Mouse (Mus musculus) liver, embryonic 12.5 days (tissue): ENCODE data around the gene Atl2. TPM values are rescaled to one million over a fixed set of nuclear protein-coding genes. Genes with fewer than 3 reads are reported as not detected.

Experiments
- ATAC-seq: fragments of 200-750 bp; cut with Nextera tagmentation; 2 replicates; pipeline ENCODE4 v1.8.0; 2017; ENCODE audit warnings: moderate number of reproducible peaks, mild to moderate bottlenecking, moderate library complexity
- H3K27ac ChIP-seq: fragments of 300-500 bp; sonication (generic); 2 replicates; pipeline ENCODE4 v1.5.1; 2016; ENCODE audit warnings: mild to moderate bottlenecking
- H3K27me3 ChIP-seq: fragments of 300-500 bp; sonication (generic); replicated peaks from 2 replicates; pipeline ENCODE4 v1.6.1; 2016; ENCODE audit warnings: mild to moderate bottlenecking, moderate library complexity
- H3K36me3 ChIP-seq: fragments of 300-500 bp; sonication (generic); 2 replicates; pipeline ENCODE4 v1.6.1; 2016; ENCODE audit warnings: mild to moderate bottlenecking, moderate library complexity
- H3K4me1 ChIP-seq: fragments of 300-500 bp; sonication (generic); 2 replicates; pipeline ENCODE4 v1.6.1; 2016
- H3K4me2 ChIP-seq: fragments of 300-500 bp; sonication (generic); 2 replicates; pipeline ENCODE4 v1.6.1; 2016; ENCODE audit warnings: mild to moderate bottlenecking, moderate library complexity
- H3K4me3 ChIP-seq: fragments of 300-500 bp; sonication (generic); 2 replicates; pipeline ENCODE4 v1.5.1; 2016; ENCODE audit warnings: mild to moderate bottlenecking, moderate library complexity
- H3K9ac ChIP-seq: fragments of 300-500 bp; sonication (generic); 2 replicates; pipeline ENCODE4 v1.6.1; 2016; ENCODE audit warnings: mild to moderate bottlenecking, moderate library complexity
- H3K9me3 ChIP-seq: fragments of 300-500 bp; sonication (generic); replicated peaks from 2 replicates; pipeline ENCODE4 v1.6.1; 2016; ENCODE audit warnings: mild to moderate bottlenecking, moderate library complexity
- WGBS: fragments of 180-500 bp; shearing (Covaris S2); methylation state at CpG from one replicate; pipeline ENCODE4 v1.1.7; 2016; ENCODE audit not compliant: insufficient replicate concordance; 5-methylcytosine and 5-hydroxymethylcytosine counted together
- polyA plus RNA-seq: library from polyadenylated mRNA; unstranded; fragments of >200 nt; fragmentation: Nextera tagmentation; extraction: Ambion mirVana; gene quantifications from 2 replicates; pipeline ENCODE4 v1.2.1, GENCODE M21; 2016

Gene Atl2
- polyA plus RNA-seq, 1 experiment from 2014 or later, result 42.1 TPM

GRCm38 (mm10) chr17:79919566-79920350, 23.8 kb upstream of the Atl2 start:
- peaks cover 44% of the 10 kb centered on the region for H3K4me1 ChIP-seq
- H3K9me3 ChIP-seq, result no peaks in the 10 kb centered on the region
- no peak overlapping the region for H3K4me3 ChIP-seq
- 71% methylated on average over 15 of the region's 15 CpGs for WGBS
- no peaks in the 10 kb centered on the region for H3K27me3 ChIP-seq
- no peak overlapping the region for H3K9ac ChIP-seq
- H3K36me3 ChIP-seq, result no peaks in the 10 kb centered on the region
- H3K27ac ChIP-seq, result no peak overlapping the region
- H3K4me2 ChIP-seq, result no peak overlapping the region
- ATAC-seq, result no peak

DNA sequence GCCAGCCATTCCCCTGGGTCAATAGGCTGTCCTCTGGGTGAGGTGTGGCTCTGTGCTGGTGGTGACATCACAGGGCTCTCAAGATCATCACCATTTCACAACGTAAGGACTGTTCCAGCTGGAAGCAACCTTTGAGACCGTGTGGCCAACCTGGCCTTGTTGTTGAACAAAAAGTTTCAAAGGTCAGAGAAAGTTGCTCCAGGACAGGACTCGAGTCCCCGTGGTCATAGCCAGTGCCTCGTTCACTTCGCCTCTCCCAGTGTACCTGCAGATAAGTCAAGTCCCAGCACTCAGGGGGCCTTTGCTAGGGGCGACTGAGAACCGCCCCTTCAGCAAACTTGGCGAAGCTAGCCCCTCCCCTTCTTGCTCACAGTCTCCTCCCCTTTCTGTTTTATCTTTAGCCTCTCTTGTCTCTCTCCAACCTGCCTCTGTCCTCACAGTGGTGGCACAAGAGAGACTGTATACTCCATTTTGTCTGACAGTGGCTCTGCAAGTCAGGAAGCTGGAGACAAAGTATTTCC, 22.6 kb upstream of the Atl2 start:
- peaks cover 38% of the 10 kb centered on the region for H3K4me1 ChIP-seq
- H3K9ac ChIP-seq, result peak overlapping the region; percentile 42
- no peaks in the 10 kb centered on the region for H3K36me3 ChIP-seq
- ATAC-seq, result peak; percentile 96
- H3K4me2 ChIP-seq, result peak overlapping the region; percentile 64
- WGBS, result 14% methylated on average over 9 of the region's 9 CpGs
- peak overlapping the region; percentile 34 for H3K4me3 ChIP-seq
- no peaks in the 10 kb centered on the region for H3K27me3 ChIP-seq
- peak overlapping the region; percentile 77 for H3K27ac ChIP-seq
- no peaks in the 10 kb centered on the region for H3K9me3 ChIP-seq

DNA sequence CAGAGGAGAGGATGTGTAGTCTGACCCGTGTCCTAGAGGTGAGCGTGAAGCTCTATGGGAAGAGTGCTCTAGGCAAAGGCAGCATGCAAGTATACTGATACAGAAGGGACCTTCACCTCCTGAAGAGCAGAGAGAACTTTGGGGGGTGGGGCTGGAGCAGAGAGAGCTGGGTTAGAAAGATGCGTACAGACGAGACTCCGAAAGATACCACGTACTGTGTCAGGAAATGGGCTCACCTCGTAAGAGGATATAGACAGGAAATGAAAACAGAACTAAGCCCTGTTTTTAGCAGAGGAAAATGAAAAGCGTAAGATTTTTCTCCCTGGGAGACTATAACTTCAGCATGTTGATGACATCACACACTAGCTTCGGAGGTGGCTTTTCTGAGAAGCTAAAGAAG, 21.1 kb upstream of the Atl2 start:
- ATAC-seq, result no peak
- no peaks in the 10 kb centered on the region for H3K36me3 ChIP-seq
- H3K4me1 ChIP-seq, result peaks cover 44% of the 10 kb centered on the region
- H3K4me2 ChIP-seq, result peak overlapping the region; percentile 8; the same call in 1 of the 2 replicates
- H3K9ac ChIP-seq, result no peak overlapping the region
- no peak overlapping the region for H3K27ac ChIP-seq
- no peaks in the 10 kb centered on the region for H3K9me3 ChIP-seq
- H3K27me3 ChIP-seq, result no peaks in the 10 kb centered on the region
- 41% methylated on average over 9 of the region's 9 CpGs for WGBS
- no peak overlapping the region for H3K4me3 ChIP-seq

GRCm38 (mm10) chr17:79912174-79912573, 16.3 kb upstream of the Atl2 start:
- peak overlapping the region; percentile 33; the same call in 1 of the 2 replicates for H3K4me2 ChIP-seq
- WGBS, result 17% methylated on average over 2 of the region's 2 CpGs
- no peak overlapping the region for H3K4me3 ChIP-seq
- no peaks in the 10 kb centered on the region for H3K9me3 ChIP-seq
- no peaks in the 10 kb centered on the region for H3K36me3 ChIP-seq
- no peak overlapping the region; the same call in 1 of the 2 replicates for H3K9ac ChIP-seq
- H3K4me1 ChIP-seq, result peaks cover 35% of the 10 kb centered on the region
- ATAC-seq, result peak; percentile 67
- H3K27me3 ChIP-seq, result no peaks in the 10 kb centered on the region
- peak overlapping the region; percentile 37; the same call in 1 of the 2 replicates for H3K27ac ChIP-seq

DNA sequence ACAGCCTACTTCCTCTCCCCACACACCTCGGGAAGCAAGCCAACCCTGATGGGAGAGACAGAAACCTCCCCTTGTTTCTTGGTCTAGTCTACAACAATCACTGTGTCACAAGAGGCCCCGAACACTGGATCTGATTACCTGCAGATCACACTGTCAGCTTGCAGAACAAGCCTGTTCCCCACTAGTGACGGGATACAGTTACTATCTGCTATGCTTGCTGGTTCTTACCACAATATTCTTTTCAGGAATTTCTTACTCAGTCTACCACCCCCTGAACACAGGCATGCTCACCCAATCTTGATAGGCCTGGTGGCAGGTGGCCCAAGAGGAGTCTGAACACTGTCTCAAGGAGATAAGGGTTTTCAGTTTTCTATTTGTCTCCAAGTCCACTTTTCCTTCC, 15.8 kb upstream of the Atl2 start:
- no peaks in the 10 kb centered on the region for H3K27me3 ChIP-seq
- H3K36me3 ChIP-seq, result no peaks in the 10 kb centered on the region
- no peak overlapping the region for H3K4me3 ChIP-seq
- no peaks in the 10 kb centered on the region for H3K9me3 ChIP-seq
- peaks cover 30% of the 10 kb centered on the region for H3K4me1 ChIP-seq
- peak overlapping the region; percentile 37; the same call in 1 of the 2 replicates for H3K27ac ChIP-seq
- H3K9ac ChIP-seq, result no peak overlapping the region; the same call in 1 of the 2 replicates
- WGBS, result 32% methylated on average over 3 of the region's 3 CpGs
- peak overlapping the region; percentile 33 for H3K4me2 ChIP-seq
- ATAC-seq, result peak; percentile 89

GRCm38 (mm10) chr17:79909571-79909970, 13.6 kb upstream of the Atl2 start:
- Histone ChIP-seq H3K27ac (no peak overlapping the region), H3K4me2 (no peak overlapping the region), H3K9ac (no peak overlapping the region), H3K27me3 (no peaks in the 10 kb centered on the region), H3K9me3 (no peaks in the 10 kb centered on the region), H3K36me3 (no peaks in the 10 kb centered on the region), H3K4me3 (no peak overlapping the region), H3K4me1 (peaks cover 22% of the 10 kb centered on the region)
- WGBS, result 63% methylated on average over 12 of the region's 12 CpGs
- no peak for ATAC-seq

- H3K27me3 ChIP-seq, result no peaks in the 10 kb centered on the region
- H3K9ac ChIP-seq, result no peak overlapping the region
- H3K36me3 ChIP-seq, result no peaks in the 10 kb centered on the region
- no peak overlapping the region for H3K27ac ChIP-seq
- no peak overlapping the region for H3K4me3 ChIP-seq
- H3K9me3 ChIP-seq, result no peaks in the 10 kb centered on the region
- ATAC-seq, result no peak
- WGBS, result 57% methylated on average over 4 of the region's 4 CpGs
- peaks cover 22% of the 10 kb centered on the region for H3K4me1 ChIP-seq
- no peak overlapping the region for H3K4me2 ChIP-seq
These were observed 11.8 kb upstream of the Atl2 start for GRCm38 (mm10) chr17:79907698-79908097.

DNA sequence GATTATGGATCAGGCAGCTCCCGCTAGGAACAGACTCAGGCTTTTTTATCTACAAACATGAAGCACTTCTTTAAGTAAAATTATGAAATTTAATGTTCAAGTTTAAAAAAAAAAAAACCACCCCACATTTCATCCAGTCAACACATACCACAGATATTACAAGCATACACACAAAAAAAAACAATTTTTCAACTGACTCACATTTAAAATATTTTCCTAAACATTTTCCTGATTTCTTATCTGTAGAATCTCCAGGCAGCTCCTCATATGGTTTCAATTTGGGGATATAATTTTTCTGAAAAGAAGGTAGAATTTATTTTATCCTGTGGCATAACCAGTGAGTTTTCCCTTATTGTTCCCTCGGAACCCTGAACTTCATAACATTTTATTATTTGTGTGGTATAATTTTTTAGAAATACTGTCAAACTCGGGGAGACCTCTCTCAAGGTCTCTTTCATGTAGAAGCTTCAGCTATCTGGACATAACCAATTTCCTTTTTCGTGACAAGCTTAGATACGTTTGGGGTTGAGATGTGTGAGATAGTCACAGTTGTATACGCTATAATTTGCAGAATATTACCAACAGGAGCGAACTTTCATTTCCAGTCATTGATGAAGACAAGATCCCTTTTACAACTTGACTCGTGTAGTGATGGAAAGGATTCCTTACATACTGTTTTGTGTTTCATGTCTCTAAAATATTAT, 11.0 kb upstream of the Atl2 start:
- no peak for ATAC-seq
- Histone ChIP-seq H3K36me3 (no peaks in the 10 kb centered on the region), H3K4me1 (peaks cover 17% of the 10 kb centered on the region), H3K4me3 (no peak overlapping the region), H3K4me2 (no peak overlapping the region), H3K27ac (no peak overlapping the region), H3K9me3 (no peaks in the 10 kb centered on the region), H3K9ac (no peak overlapping the region), H3K27me3 (no peaks in the 10 kb centered on the region)
- 57% methylated on average over 8 of the region's 8 CpGs for WGBS

DNA sequence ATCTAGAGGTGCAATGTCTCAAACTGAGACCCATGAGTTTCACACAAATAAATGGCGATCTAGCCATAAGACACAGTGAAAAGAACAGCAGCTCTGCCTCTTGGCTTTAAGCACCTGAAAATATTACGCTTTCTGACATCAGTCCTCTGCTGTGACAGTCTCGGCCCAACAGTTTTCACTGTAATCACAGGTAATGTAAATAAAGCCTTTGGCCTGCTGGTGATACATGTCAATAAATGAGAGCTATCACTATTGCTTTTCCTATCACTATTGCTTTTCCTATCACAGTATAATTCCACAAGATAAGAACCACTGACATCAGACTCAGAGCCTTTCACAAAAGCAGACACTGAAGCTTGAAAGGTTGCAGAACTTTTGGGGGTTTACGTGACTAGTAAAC, 8.7 kb upstream of the Atl2 start:
- no peaks in the 10 kb centered on the region for H3K27me3 ChIP-seq
- no peaks in the 10 kb centered on the region for H3K4me1 ChIP-seq
- H3K27ac ChIP-seq, result no peak overlapping the region
- no peaks in the 10 kb centered on the region for H3K36me3 ChIP-seq
- no peak overlapping the region for H3K4me2 ChIP-seq
- no peaks in the 10 kb centered on the region for H3K9me3 ChIP-seq
- no peak overlapping the region for H3K4me3 ChIP-seq
- ATAC-seq, result no peak
- WGBS, result 71% methylated on average over 4 of the region's 4 CpGs
- H3K9ac ChIP-seq, result no peak overlapping the region

DNA sequence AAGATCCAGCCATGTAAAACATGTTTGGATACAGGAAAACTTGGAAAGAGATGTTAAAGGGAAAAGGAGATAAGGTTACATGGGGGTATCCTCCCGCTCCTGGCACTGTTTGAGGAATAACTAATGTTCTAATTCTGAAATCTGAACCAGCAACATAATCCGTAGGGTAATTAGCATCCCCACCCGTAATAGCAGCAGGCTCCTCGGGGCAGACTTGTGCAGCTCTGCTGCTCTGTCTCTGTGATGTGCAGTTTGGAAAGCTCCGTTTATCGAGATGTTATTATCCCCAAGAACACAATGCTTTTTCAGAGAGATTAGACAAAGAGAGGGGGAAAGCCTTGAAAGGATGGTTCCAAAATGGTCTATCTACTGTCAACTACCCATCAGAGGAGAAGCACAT, 5.3 kb upstream of the Atl2 start:
- no peak overlapping the region for H3K9ac ChIP-seq
- no peak overlapping the region for H3K4me3 ChIP-seq
- H3K36me3 ChIP-seq, result no peaks in the 10 kb centered on the region
- H3K4me2 ChIP-seq, result no peak overlapping the region
- no peak for ATAC-seq
- 58% methylated on average over 6 of the region's 6 CpGs for WGBS
- H3K27me3 ChIP-seq, result peaks cover 27% of the 10 kb centered on the region
- peaks cover 11% of the 10 kb centered on the region for H3K4me1 ChIP-seq
- H3K27ac ChIP-seq, result no peak overlapping the region
- no peaks in the 10 kb centered on the region for H3K9me3 ChIP-seq

- H3K27me3 ChIP-seq, result peaks cover 27% of the 10 kb centered on the region
- H3K4me3 ChIP-seq, result no peak overlapping the region
- 69% methylated on average over 6 of the region's 6 CpGs for WGBS
- H3K9ac ChIP-seq, result no peak overlapping the region
- H3K36me3 ChIP-seq, result no peaks in the 10 kb centered on the region
- no peaks in the 10 kb centered on the region for H3K9me3 ChIP-seq
- H3K4me1 ChIP-seq, result peaks cover 25% of the 10 kb centered on the region
- no peak overlapping the region for H3K27ac ChIP-seq
- H3K4me2 ChIP-seq, result no peak overlapping the region
- no peak for ATAC-seq
These were observed 2.3 kb upstream of the Atl2 start for GRCm38 (mm10) chr17:79898156-79898746.

DNA sequence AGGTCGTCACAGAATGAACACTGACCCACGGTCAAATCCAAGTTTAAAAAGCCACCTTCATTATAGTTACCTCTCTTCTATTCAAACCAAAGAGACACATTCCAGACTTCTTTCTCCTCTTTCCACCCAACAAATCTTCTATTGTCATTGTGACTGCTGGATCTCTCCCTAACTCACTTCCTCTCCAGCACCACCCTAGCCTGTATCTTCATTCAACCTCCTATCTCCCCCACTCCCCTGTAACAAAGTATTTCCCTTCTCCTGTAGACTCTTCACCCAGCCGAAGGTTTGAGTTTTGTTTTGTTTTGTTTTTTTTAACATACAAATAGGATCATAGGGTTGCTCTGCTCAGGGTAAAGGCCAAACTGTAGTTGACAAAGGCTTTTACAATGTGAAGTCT, 1.7 kb upstream of the Atl2 start:
- H3K27ac ChIP-seq, result no peak overlapping the region
- peaks cover 27% of the 10 kb centered on the region for H3K27me3 ChIP-seq
- H3K9ac ChIP-seq, result no peak overlapping the region
- H3K4me3 ChIP-seq, result no peak overlapping the region
- no peaks in the 10 kb centered on the region for H3K36me3 ChIP-seq
- H3K4me1 ChIP-seq, result peaks cover 31% of the 10 kb centered on the region
- no peaks in the 10 kb centered on the region for H3K9me3 ChIP-seq
- no peak overlapping the region for H3K4me2 ChIP-seq
- WGBS, result 39% methylated on average over 3 of the region's 3 CpGs
- no peak for ATAC-seq
